Mouse (Mus musculus) heart, embryonic 13.5 days (tissue): Measurements from ENCODE around the gene Slc6a1. TPM values are rescaled to one million over a fixed set of nuclear protein-coding genes. Genes with fewer than 3 reads are reported as not detected.

Experiments used
- ATAC-seq: fragments of 200-750 bp; cut with Nextera tagmentation; 2 replicates; pipeline ENCODE4 v1.8.0; 2017; ENCODE audit warnings: moderate TSS enrichment; ENCODE audit not compliant: insufficient number of reproducible peaks, low FRiP score, low TSS enrichment; ENCODE audit errors: extremely low read depth
- H3K27ac ChIP-seq: fragments of 300-500 bp; sonication (generic); replicated peaks from 2 replicates; pipeline ENCODE4 v1.5.1; 2015; ENCODE audit warnings: moderate library complexity, mild to moderate bottlenecking, inconsistent platforms
- H3K27me3 ChIP-seq: fragments of 300-500 bp; sonication (generic); replicated peaks from 2 replicates; pipeline ENCODE4 v1.6.1; 2015; ENCODE audit warnings: mild to moderate bottlenecking, inconsistent platforms
- H3K36me3 ChIP-seq: fragments of 300-500 bp; sonication (generic); 2 replicates; pipeline ENCODE4 v1.6.1; 2015; ENCODE audit warnings: mild to moderate bottlenecking, inconsistent platforms
- H3K4me1 ChIP-seq: fragments of 300-500 bp; sonication (generic); 2 replicates; pipeline ENCODE4 v1.6.1; 2015; ENCODE audit warnings: inconsistent platforms
- H3K4me2 ChIP-seq: fragments of 300-500 bp; sonication (generic); 2 replicates; pipeline ENCODE4 v1.6.1; 2015; ENCODE audit warnings: inconsistent platforms, mild to moderate bottlenecking, moderate library complexity
- H3K4me3 ChIP-seq: fragments of 300-500 bp; sonication (generic); 2 replicates; pipeline ENCODE4 v1.5.1; 2015; ENCODE audit warnings: moderate library complexity, mild to moderate bottlenecking, inconsistent platforms
- H3K9ac ChIP-seq: fragments of 300-500 bp; sonication (generic); 2 replicates; pipeline ENCODE4 v1.6.1; 2015; ENCODE audit warnings: inconsistent platforms, mild to moderate bottlenecking, moderate library complexity
- H3K9me3 ChIP-seq: fragments of 300-500 bp; sonication (generic); 2 replicates; pipeline ENCODE4 v1.6.1; 2016; ENCODE audit warnings: inconsistent platforms
- WGBS: fragments of 180-500 bp; shearing (Covaris S2); methylation state at CpG from one replicate; pipeline ENCODE4 v1.1.7; 2015; ENCODE audit warnings: mixed read lengths; 5-methylcytosine and 5-hydroxymethylcytosine counted together
- polyA plus RNA-seq: library from polyadenylated mRNA; unstranded; fragments of >200 nt; fragmentation: Nextera tagmentation; extraction: Ambion mirVana; gene quantifications from 2 replicates; pipeline ENCODE4 v1.2.1, GENCODE M21; 2015

The Slc6a1 gene
- polyA plus RNA-seq, 1 experiment from 2014 or later = 0.63 TPM

GRCm38 (mm10) chr6:114363740-114364139 lies 81.3 kb downstream of the Slc6a1 start:
- Histone ChIP-seq H3K4me3 (no peak overlapping the region), H3K9ac (no peak overlapping the region), H3K9me3 (no peaks in the 10 kb centered on the region), H3K4me2 (no peak overlapping the region), H3K27me3 (no peaks in the 10 kb centered on the region; the same call in 1 of the 2 replicates), H3K36me3 (no peaks in the 10 kb centered on the region), H3K27ac (no peak overlapping the region), H3K4me1 (no peaks in the 10 kb centered on the region)
- WGBS = 72% methylated on average over 8 of the region's 8 CpGs
- no peak for ATAC-seq

- WGBS = 68% methylated on average over 5 of the region's 5 CpGs
- Histone ChIP-seq H3K4me3 (no peak overlapping the region), H3K27me3 (peaks cover 4% of the 10 kb centered on the region; the same call in 1 of the 2 replicates), H3K4me2 (no peak overlapping the region), H3K9ac (no peak overlapping the region), H3K36me3 (no peaks in the 10 kb centered on the region), H3K4me1 (no peaks in the 10 kb centered on the region), H3K9me3 (no peaks in the 10 kb centered on the region), H3K27ac (no peak overlapping the region)
- no peak for ATAC-seq
Observed at GRCm38 (mm10) chr6:114364734-114365133, 82.3 kb downstream of the Slc6a1 start.

GRCm38 (mm10) chr6:114366191-114366590 lies 83.8 kb downstream of the Slc6a1 start:
- ATAC-seq = no peak
- Histone ChIP-seq H3K27me3 (peaks cover 4% of the 10 kb centered on the region; the same call in 1 of the 2 replicates), H3K9ac (no peak overlapping the region), H3K27ac (no peak overlapping the region), H3K9me3 (no peaks in the 10 kb centered on the region), H3K36me3 (no peaks in the 10 kb centered on the region), H3K4me1 (no peaks in the 10 kb centered on the region), H3K4me3 (no peak overlapping the region), H3K4me2 (no peak overlapping the region)
- 56% methylated on average over 5 of the region's 5 CpGs for WGBS

Other genes starting within 250 kb of the Slc6a1 start
- 0.07 and 0.18 TPM in 2 replicates for gene Atp2b2, start 240.0 kb upstream of the Slc6a1 start, polyA plus RNA-seq
- gene Slc6a11, start 151.4 kb upstream of the Slc6a1 start, polyA plus RNA-seq = 0.10 TPM in 1 of 2 replicates, not detected in the other
- not detected in 2 replicates for gene Hrh1, start 115.3 kb downstream of the Slc6a1 start, polyA plus RNA-seq